11 mouse cellular contexts compared by ENCODE assay signal in genomic region chr9:43808546-43808945, GRCm38 (mm10).
DNase-seq lines count a peak whose midpoint lies in the region; ATAC-seq lines count a peak whose summit lies in the region.
"Had no signal": no experiment of that assay in that cellular context is flagged by ENCODE, and none has a peak within 500 bp of the region (broad histone marks: within the 10 kb centered on the region; RNA-seq: fewer than 3 reads in every experiment).

No protein-coding gene starts in this region.

- no peaks in the 10 kb centered on the region for H3K36me3 ChIP-seq in heart, embryonic 11.5 days (ENCODE audit: control insufficient read depth, insufficient read depth, low read length)

- H3K4me3 ChIP-seq in heart, embryonic 11.5 days (ENCODE audit: low read depth, low read length): no peak overlapping the region
- H3K4me3 ChIP-seq: hindbrain, embryonic 15.5 days had no signal

- no peaks in the 10 kb centered on the region for H3K9me3 ChIP-seq in heart, embryonic 11.5 days (replicated peaks; ENCODE audit: control insufficient read depth, low read length)
- H3K9me3 ChIP-seq: hindbrain, embryonic 15.5 days had no signal

- H3K27me3 ChIP-seq in heart, embryonic 11.5 days (ENCODE audit: control insufficient read depth, insufficient read depth, low read length): no peaks in the 10 kb centered on the region
- H3K27me3 ChIP-seq: hindbrain, embryonic 15.5 days had no signal

- H3K4me1 ChIP-seq in heart, embryonic 11.5 days (ENCODE audit: control insufficient read depth, insufficient read depth, low read length): peaks cover 6% of the 10 kb centered on the region; the same call in 1 of the 2 replicates

- ATAC-seq in heart, embryonic 11.5 days (replicated peaks; ENCODE audit: insufficient number of reproducible peaks, low FRiP score, low TSS enrichment): no peak

- H3K27ac ChIP-seq in heart, embryonic 11.5 days (ENCODE audit: low read depth, low read length): no peak overlapping the region
- H3K27ac ChIP-seq: macrophage had no signal

- DNase-seq in heart, postnatal 14 days: peak; percentile 24 to 35
- DNase-seq in MN1 (ENCODE audit: low spot score): peak; percentile 20
- peak; percentile 68 for DNase-seq in embryo, embryonic 11 days
- peak; percentile 49 for DNase-seq in kidney, postnatal 14 days
- DNase-seq in layer of hippocampus, postnatal 25 days (ENCODE audit: extremely low spot score in 1 of 2, low spot score in 1 of 2): no peak
- no peak for DNase-seq in spleen, postnatal 10 days (ENCODE audit: low spot score in 2 of 2)
- no peak for DNase-seq in cerebellum, adult 11-12 months
- DNase-seq: cerebellum, adult 9-11 months had no signal

- intact Hi-C loops in heart, postnatal 14 days (cut with DNase I): no loop called here

- WGBS in heart, embryonic 11.5 days (ENCODE audit: insufficient replicate concordance): 24% methylated on average over 7 of the region's 7 CpGs

- H3K9ac ChIP-seq in heart, embryonic 11.5 days (ENCODE audit: low read depth, low read length): no peak overlapping the region
- H3K9ac ChIP-seq: hindbrain, embryonic 15.5 days had no signal

- no peak overlapping the region for H3K4me2 ChIP-seq in heart, embryonic 11.5 days
- H3K4me2 ChIP-seq: hindbrain, embryonic 15.5 days had no signal

Comparison
In these comparisons a context has a peak if more than half of its experiments do, and no peak if none do; other contexts are left out.
1. DNase-seq: peak in heart, postnatal 14 days (2 of 2), MN1 (single experiment), embryo, embryonic 11 days (single experiment) and kidney, postnatal 14 days (single experiment); none in layer of hippocampus, postnatal 25 days (0 of 2), spleen, postnatal 10 days (0 of 2) and cerebellum, adult 11-12 months (single experiment).